Mouse (Mus musculus) midbrain, embryonic 14.5 days (tissue): ENCODE measurements around the gene Amigo2. TPM values are rescaled to one million over a fixed set of nuclear protein-coding genes. Genes with fewer than 3 reads are reported as not detected.

Experiments used
- ATAC-seq: fragments of 200-750 bp; cut with Nextera tagmentation; 2 replicates; pipeline ENCODE4 v1.8.0; 2017; ENCODE audit warnings: moderate number of reproducible peaks, moderate library complexity; ENCODE audit not compliant: low FRiP score, low TSS enrichment
- DNase-seq: peaks from one replicate; pipeline ENCODE4 v3.0.0-alpha.2; 2015
- H3K27ac ChIP-seq: fragments of 300-500 bp; sonication (generic); replicated peaks from 2 replicates; pipeline ENCODE4 v1.5.1; 2014; ENCODE audit warnings: mild to moderate bottlenecking, low read depth, low read length, moderate library complexity
- H3K27me3 ChIP-seq: fragments of 300-500 bp; sonication (generic); 2 replicates; pipeline ENCODE4 v1.6.1; 2014; ENCODE audit warnings: low read length, control low read depth, mixed read lengths; ENCODE audit not compliant: control insufficient read depth, insufficient read depth
- H3K36me3 ChIP-seq: fragments of 300-500 bp; sonication (generic); 2 replicates; pipeline ENCODE4 v1.6.1; 2014; ENCODE audit warnings: low read length, control low read depth; ENCODE audit not compliant: control insufficient read depth, insufficient read depth
- H3K4me1 ChIP-seq: fragments of 300-500 bp; sonication (generic); 2 replicates; pipeline ENCODE4 v1.6.1; 2014; ENCODE audit warnings: mild to moderate bottlenecking, antibody characterized with exemption, low read length, control low read depth; ENCODE audit not compliant: control insufficient read depth, insufficient read depth
- H3K4me2 ChIP-seq: fragments of 300-500 bp; sonication (generic); 2 replicates; pipeline ENCODE4 v1.6.1; 2014; ENCODE audit warnings: mild to moderate bottlenecking, low read length, moderate library complexity
- H3K4me3 ChIP-seq: fragments of 300-500 bp; sonication (generic); replicated peaks from 2 replicates; pipeline ENCODE4 v1.5.1; 2014; ENCODE audit warnings: low read depth, low read length
- H3K9ac ChIP-seq: fragments of 300-500 bp; sonication (generic); replicated peaks from 2 replicates; pipeline ENCODE4 v1.6.1; 2014; ENCODE audit warnings: mild to moderate bottlenecking, low read length, moderate library complexity
- H3K9me3 ChIP-seq: fragments of 300-500 bp; sonication (generic); 2 replicates; pipeline ENCODE4 v1.6.1; 2016; ENCODE audit warnings: low read length, control low read depth, mixed read lengths; ENCODE audit not compliant: control insufficient read depth
- whole genome bisulfite sequencing: fragments of 180-500 bp; shearing (Covaris S2); extraction: QIAGEN DNeasy Blood & Tissue Kit; methylation state at CpG from one replicate; pipeline ENCODE4 v1.1.7; 2014; 5-methylcytosine and 5-hydroxymethylcytosine counted together
- polyA plus RNA-seq: library from polyadenylated mRNA; unstranded; fragments of >200 nt; fragmentation: Nextera tagmentation; extraction: Ambion mirVana; gene quantifications from 2 replicates; pipeline ENCODE4 v1.2.1, GENCODE M21; 2014

Amigo2 gene
- polyA plus RNA-seq, 1 experiment from 2014 or later: 16.9 TPM

- ATAC-seq (no peak), DNase-seq (no peak)
- H3K27ac ChIP-seq: no peak overlapping the region
- H3K9ac ChIP-seq: no peak overlapping the region
- no peak overlapping the region for H3K4me2 ChIP-seq
- no peaks in the 10 kb centered on the region for H3K27me3 ChIP-seq
- no peaks in the 10 kb centered on the region for H3K9me3 ChIP-seq
- no peak overlapping the region for H3K4me3 ChIP-seq
- 89% methylated on average over 17 of the region's 17 CpGs for WGBS
- no peaks in the 10 kb centered on the region for H3K36me3 ChIP-seq
- no peaks in the 10 kb centered on the region for H3K4me1 ChIP-seq
Observed at GRCm38 (mm10) chr15:97258483-97259230, 11.6 kb upstream of the Amigo2 start.

- H3K4me1 ChIP-seq: no peaks in the 10 kb centered on the region
- no peaks in the 10 kb centered on the region for H3K9me3 ChIP-seq
- ATAC-seq (no peak), DNase-seq (no peak)
- 83% methylated on average over 8 of the region's 8 CpGs for WGBS
- H3K27me3 ChIP-seq: no peaks in the 10 kb centered on the region
- H3K36me3 ChIP-seq: no peaks in the 10 kb centered on the region
- H3K9ac ChIP-seq: no peak overlapping the region
- no peak overlapping the region for H3K27ac ChIP-seq
- H3K4me3 ChIP-seq: no peak overlapping the region
- no peak overlapping the region for H3K4me2 ChIP-seq
Observed at GRCm38 (mm10) chr15:97257206-97257775, 10.2 kb upstream of the Amigo2 start.

GRCm38 (mm10) chr15:97256411-97256810, 9.3 kb upstream of the Amigo2 start:
- WGBS: 93% methylated on average over 11 of the region's 11 CpGs
- no peak for ATAC-seq
- Histone ChIP-seq H3K27ac (no peak overlapping the region), H3K4me3 (no peak overlapping the region), H3K27me3 (no peaks in the 10 kb centered on the region), H3K4me2 (no peak overlapping the region), H3K9me3 (no peaks in the 10 kb centered on the region), H3K9ac (no peak overlapping the region), H3K4me1 (no peaks in the 10 kb centered on the region), H3K36me3 (no peaks in the 10 kb centered on the region)
- DNase-seq: no peak

GRCm38 (mm10) chr15:97255800-97256199, 8.7 kb upstream of the Amigo2 start:
- no peak overlapping the region for H3K4me3 ChIP-seq
- no peaks in the 10 kb centered on the region for H3K36me3 ChIP-seq
- no peaks in the 10 kb centered on the region for H3K27me3 ChIP-seq
- H3K4me2 ChIP-seq: no peak overlapping the region
- no peak for DNase-seq
- no peaks in the 10 kb centered on the region for H3K4me1 ChIP-seq
- H3K9me3 ChIP-seq: no peaks in the 10 kb centered on the region
- WGBS: 91% methylated on average over 3 of the region's 3 CpGs
- ATAC-seq: no peak
- H3K9ac ChIP-seq: no peak overlapping the region
- no peak overlapping the region for H3K27ac ChIP-seq

GRCm38 (mm10) chr15:97254375-97254774, 7.3 kb upstream of the Amigo2 start:
- H3K4me1 ChIP-seq: no peaks in the 10 kb centered on the region

GRCm38 (mm10) chr15:97252493-97253034, 5.5 kb upstream of the Amigo2 start:
- Histone ChIP-seq H3K36me3 (no peaks in the 10 kb centered on the region), H3K9me3 (no peaks in the 10 kb centered on the region), H3K4me1 (peaks cover 5% of the 10 kb centered on the region; the same call in 1 of the 2 replicates), H3K27ac (no peak overlapping the region), H3K9ac (no peak overlapping the region), H3K4me3 (no peak overlapping the region), H3K4me2 (no peak overlapping the region), H3K27me3 (no peaks in the 10 kb centered on the region)
- WGBS: 85% methylated on average over 8 of the region's 8 CpGs
- ATAC-seq: no peak
- no peak for DNase-seq

More at GRCm38 (mm10) chr15:97254375-97254774, 7.3 kb upstream of the Amigo2 start:
- H3K4me2 ChIP-seq: no peak overlapping the region
- no peaks in the 10 kb centered on the region for H3K27me3 ChIP-seq
- 98% methylated on average over 4 of the region's 4 CpGs for WGBS
- H3K27ac ChIP-seq: no peak overlapping the region
- no peak overlapping the region for H3K4me3 ChIP-seq
- no peaks in the 10 kb centered on the region for H3K36me3 ChIP-seq
- no peaks in the 10 kb centered on the region for H3K9me3 ChIP-seq
- H3K9ac ChIP-seq: no peak overlapping the region
- no peak for DNase-seq
- ATAC-seq: no peak

GRCm38 (mm10) chr15:97249322-97249721, 2.2 kb upstream of the Amigo2 start:
- Histone ChIP-seq H3K36me3 (no peaks in the 10 kb centered on the region), H3K9ac (no peak overlapping the region), H3K27me3 (no peaks in the 10 kb centered on the region; the same call in 1 of the 2 replicates), H3K27ac (no peak overlapping the region), H3K9me3 (no peaks in the 10 kb centered on the region), H3K4me3 (no peak overlapping the region), H3K4me1 (peaks cover 12% of the 10 kb centered on the region; the same call in 1 of the 2 replicates), H3K4me2 (no peak overlapping the region)
- WGBS: 95% methylated on average over 10 of the region's 10 CpGs
- no peak for DNase-seq
- no peak for ATAC-seq

- WGBS: 49% methylated on average over 8 of the region's 8 CpGs
- no peaks in the 10 kb centered on the region for H3K36me3 ChIP-seq
- ATAC-seq (no peak), DNase-seq (no peak)
- H3K27ac ChIP-seq: 0 out of 2 replicates have a peak overlapping the region, but pooled peaks have one; percentile 86
- no peaks in the 10 kb centered on the region; the same call in 1 of the 2 replicates for H3K27me3 ChIP-seq
- peak overlapping the region; percentile 87 for H3K4me2 ChIP-seq
- no peaks in the 10 kb centered on the region for H3K9me3 ChIP-seq
- peak overlapping the region; percentile 94 for H3K9ac ChIP-seq
- peak overlapping the region; percentile 75 for H3K4me3 ChIP-seq
- peaks cover 16% of the 10 kb centered on the region for H3K4me1 ChIP-seq
Observed at GRCm38 (mm10) chr15:97248296-97248695, 1.2 kb upstream of the Amigo2 start.
